Mouse (Mus musculus) lung, adult 2 months (tissue): ENCODE results near the gene Caskin2. TPM values are rescaled to one million over a fixed set of nuclear protein-coding genes. Genes with fewer than 3 reads are reported as not detected.

Experiments used
- DNase-seq: peaks from one replicate; pipeline ENCODE4 v3.0.0; 2022
- H3K4me1 ChIP-seq: fragments of 200-500 bp; 2 replicates; pipeline ENCODE4 v1.6.1; 2011; ENCODE audit warnings: low read length; ENCODE audit not compliant: control insufficient read depth, insufficient read depth
- H3K4me3 ChIP-seq: fragments of 200-500 bp; replicated peaks from 2 replicates; pipeline ENCODE3; 2011; ENCODE audit warnings: low read depth, mild to moderate bottlenecking, control low read depth, low read length; ENCODE audit errors: extremely low read depth
- CTCF ChIP-seq: fragments of 200-500 bp; IDR thresholded peaks from 2 replicates; pipeline ENCODE4 v1.5.1; 2011; ENCODE audit warnings: mild to moderate bottlenecking, low read length, control low read depth; ENCODE audit not compliant: insufficient read depth
- POLR2A ChIP-seq: fragments of 200-500 bp; IDR thresholded peaks from 2 replicates; pipeline ENCODE4 v1.6.1; 2011; ENCODE audit warnings: low read depth, mild to moderate bottlenecking, control low read depth, low read length, borderline replicate concordance; ENCODE audit errors: extremely low read depth
- WGBS: fragments of 180-500 bp; shearing (Covaris S2); methylation state at CpG from one replicate; pipeline ENCODE4 v1.1.7; 2018; 5-methylcytosine and 5-hydroxymethylcytosine counted together
- polyA plus RNA-seq: library from polyadenylated mRNA; depleted of rRNA; stranded (reverse); fragments of >200 nt; gene quantifications from 2 replicates; pipeline ENCODE4 v1.2.3, GENCODE M21; 2012

Gene Caskin2
- polyA plus RNA-seq, 1 experiment: 105 TPM

DNA sequence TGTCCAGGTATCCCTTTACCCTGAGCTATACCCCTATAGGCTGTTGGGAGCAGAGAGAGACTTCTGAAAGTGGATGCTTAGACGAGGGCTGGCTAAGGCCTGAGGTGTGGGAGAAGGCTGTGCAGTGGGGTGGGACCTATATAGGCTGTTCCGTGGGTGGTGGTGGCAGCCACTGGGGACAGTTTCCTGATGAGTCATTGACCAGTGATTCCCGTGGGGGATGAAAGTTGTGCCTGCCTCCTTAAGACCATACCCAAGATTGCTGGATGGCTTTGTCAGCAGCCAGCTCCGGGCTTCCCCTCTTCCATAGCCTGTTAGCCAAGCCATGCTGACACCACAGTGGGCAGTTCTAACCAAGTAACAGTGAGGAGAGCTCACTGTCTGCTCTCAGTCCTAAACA lies 7.6 kb upstream of the Caskin2 start:
- no peaks in the 10 kb centered on the region; the same call in 1 of the 2 replicates for H3K4me1 ChIP-seq
- DNase-seq: no peak
- TF ChIP-seq CTCF: no peak
- H3K4me3 ChIP-seq: no peak overlapping the region
- WGBS: 61% methylated on average over 4 of the region's 4 CpGs

DNA sequence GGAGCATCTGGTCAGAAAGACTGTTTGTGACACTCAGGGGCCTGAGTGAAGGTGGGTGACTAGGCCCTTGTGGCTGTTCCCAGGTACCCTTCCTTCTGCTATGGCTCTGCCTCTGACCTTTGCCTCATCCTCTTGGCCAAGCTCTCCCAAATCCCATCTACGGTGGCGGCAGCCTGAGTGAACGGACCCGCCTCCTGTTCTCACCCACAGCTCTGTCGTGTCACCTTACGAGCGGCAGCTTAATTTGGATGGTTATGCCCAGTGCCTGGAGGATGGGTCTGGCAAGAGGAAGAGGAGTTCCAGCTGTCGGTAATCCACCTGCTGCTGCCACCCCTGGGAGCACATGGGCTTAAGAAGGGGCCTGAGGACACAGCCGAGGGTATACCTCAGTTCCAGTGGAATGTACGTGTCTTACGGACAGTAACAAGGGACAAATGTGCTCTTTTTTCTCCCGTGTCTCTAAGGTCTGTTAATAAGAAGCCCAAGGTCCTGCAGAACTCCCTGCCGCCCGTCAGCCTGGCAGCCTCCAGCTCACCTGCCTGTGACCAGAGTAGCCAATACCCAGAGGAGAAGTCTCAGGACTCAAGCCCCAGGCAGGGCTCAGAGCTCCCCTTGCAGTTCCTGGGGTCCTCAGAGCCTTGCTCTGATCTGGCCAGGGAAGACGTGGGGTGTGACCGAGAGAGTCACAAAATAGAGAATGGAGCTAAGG lies 6.6 kb upstream of the Caskin2 start:
- peaks cover 2% of the 10 kb centered on the region; the same call in 1 of the 2 replicates for H3K4me1 ChIP-seq
- DNase-seq: no peak
- WGBS: 91% methylated on average over 16 of the region's 16 CpGs
- H3K4me3 ChIP-seq: no peak overlapping the region
- TF ChIP-seq CTCF: no peak

DNA sequence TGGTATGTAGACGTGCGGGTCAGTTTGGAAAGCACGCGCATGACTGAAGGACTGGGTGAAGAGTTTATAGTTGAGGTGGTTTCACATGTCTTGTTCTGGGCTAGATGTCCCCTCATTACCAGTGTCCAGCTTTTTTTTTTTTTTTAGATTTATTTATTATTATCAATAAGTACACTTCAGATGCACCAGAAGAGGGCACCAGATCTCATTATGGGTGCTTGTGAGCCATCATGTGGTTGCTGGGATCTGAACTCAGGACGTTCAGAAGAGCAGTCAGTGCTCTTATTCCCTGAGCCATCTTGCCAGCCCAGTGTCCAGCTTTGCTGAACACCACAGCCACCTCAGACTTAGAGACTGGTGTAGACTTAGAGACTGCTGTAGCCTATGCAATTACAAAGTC lies 3.9 kb upstream of the Caskin2 start:
- no peak overlapping the region for H3K4me3 ChIP-seq
- no peak for TF ChIP-seq POLR2A
- no peak for TF ChIP-seq CTCF
- 81% methylated on average over 5 of the region's 5 CpGs for WGBS
- no peak for DNase-seq
- H3K4me1 ChIP-seq: peaks cover 6% of the 10 kb centered on the region; the same call in 1 of the 2 replicates

DNA sequence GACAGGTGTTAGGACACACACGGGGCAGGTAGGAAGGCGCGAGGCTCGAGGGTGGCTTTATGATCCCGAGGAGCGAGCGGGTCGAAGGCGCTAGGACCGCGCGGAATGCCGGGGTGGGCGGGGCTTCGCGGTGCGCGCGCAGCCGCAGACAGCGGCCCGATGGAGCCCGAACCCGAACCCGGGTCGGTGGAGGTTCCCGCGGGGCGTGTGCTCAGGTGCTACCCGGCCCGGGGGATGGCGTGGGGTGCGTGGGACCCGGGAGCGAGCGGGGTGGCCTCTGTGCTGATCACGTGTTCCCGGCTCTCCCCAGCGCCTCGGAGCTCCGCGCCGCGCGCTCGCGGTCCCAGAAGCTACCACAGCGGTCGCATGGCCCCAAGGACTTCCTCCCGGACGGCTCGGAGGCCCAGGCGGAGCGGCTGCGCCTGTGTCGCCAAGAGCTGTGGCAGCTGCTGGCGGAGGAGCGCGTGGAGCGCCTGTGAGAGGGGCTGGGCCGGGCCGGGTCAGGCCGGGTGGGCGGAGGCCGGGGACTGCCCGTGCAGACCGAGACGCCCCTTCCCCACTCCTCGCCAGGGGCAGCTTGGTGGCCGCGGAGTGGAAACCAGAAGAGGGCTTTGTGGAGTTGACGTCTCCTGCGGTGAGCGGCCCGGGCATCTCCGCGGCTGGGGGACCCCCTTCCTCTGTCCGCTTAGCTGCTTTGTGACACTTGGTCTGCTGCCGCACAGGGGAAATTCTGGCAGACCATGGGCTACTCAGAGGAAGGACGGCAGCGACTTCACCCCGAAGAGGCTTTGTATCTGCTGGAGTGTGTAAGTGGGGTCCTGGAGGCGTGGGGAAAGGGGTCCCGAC lies 1.4 kb upstream of the Caskin2 start, which contains the start of gene Tsen54:
Gene Tsen54 (plus strand): TSS at position 120 of the 846 bp plus-strand sequence.
- TF ChIP-seq POLR2A (no peak), CTCF (no peak)
- peaks cover 6% of the 10 kb centered on the region; the same call in 1 of the 2 replicates for H3K4me1 ChIP-seq

DNA sequence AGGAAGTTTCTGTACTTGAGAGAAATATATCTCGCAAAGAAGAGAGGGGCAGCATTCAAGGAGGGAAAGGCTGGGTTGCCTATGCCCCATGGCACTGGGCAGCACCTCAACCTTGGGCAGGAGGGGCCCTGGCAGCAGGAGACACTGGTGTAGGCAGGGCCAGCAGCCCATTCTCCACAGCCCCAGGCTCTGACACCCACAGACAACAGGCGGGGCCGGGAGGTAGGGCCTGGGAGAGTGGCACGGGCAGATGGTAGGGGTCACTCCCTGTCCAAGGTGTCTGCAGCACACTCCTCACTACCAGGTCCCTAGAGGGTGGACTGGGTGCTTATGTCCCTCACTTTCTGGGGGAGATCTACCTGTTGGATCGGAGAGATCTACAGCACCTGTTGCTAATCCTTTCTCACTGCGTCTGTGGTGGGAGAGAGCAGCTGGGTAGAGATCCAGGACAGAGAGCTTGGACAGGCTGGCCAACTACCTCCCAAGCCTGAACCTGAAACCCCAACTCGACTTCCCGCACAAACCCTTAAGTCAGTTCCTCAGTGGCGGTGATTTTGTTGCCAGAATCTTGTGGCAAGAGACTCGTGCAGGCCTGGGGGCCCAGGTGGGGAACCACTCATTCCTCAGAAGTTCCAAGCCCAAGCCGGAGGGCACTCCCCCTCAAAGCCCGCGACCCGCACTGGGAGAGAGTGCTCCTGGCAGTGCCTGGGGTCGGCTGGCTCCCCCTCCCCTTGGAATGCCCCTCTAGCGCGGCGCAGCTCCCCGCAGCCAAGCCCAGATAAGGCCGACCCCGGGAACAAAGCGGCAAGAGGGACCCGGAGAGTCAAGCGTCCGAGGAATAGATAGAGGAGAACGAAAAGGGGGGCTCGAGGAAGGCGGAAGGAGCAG lies 662 bp downstream of the Caskin2 start:
- DNase-seq: peak; percentile 55
- TF ChIP-seq POLR2A: peak; percentile 35; the same call in 1 of the 2 replicates
- TF ChIP-seq CTCF: no peak
- 2% methylated on average over 28 of the region's 28 CpGs for WGBS
- Histone ChIP-seq H3K4me3 (peak overlapping the region; percentile 82), H3K4me1 (peaks cover 16% of the 10 kb centered on the region)

More for the DNA sequence above, 1.4 kb upstream of the Caskin2 start, which contains the start of gene Tsen54:
- H3K4me3 ChIP-seq: peak within 1 kb of the TSS; percentile 79
- DNase-seq: peak; percentile 91
- WGBS: 2% methylated on average over 84 of the region's 84 CpGs

DNA sequence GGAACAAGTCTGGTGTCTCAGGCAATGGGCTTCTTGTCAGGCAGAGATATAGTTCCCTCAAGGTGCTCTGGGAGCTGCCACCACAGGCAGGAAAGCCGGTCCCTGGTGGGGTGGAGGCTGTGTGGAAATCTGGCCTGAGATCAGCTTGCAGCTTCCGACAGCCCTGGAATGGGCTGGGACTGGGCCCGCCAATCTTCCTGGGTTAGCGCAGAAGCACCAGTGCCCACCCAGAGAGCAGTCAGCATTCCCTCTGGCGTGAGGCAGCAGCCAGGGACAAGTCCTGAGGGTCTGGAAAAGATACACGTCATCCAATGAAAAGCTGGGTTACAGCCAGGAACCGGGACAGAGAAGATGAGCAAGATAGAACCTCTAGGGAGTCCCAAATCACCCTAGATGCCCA lies 1.3 kb downstream of the Caskin2 start:
- Histone ChIP-seq H3K4me1 (peaks cover 19% of the 10 kb centered on the region), H3K4me3 (peak overlapping the region; percentile 82)
- TF ChIP-seq POLR2A: peak; percentile 82; the same call in 1 of the 2 replicates
- TF ChIP-seq CTCF: no peak
- DNase-seq: peak; percentile 64
- 17% methylated on average over 7 of the region's 7 CpGs for WGBS

DNA sequence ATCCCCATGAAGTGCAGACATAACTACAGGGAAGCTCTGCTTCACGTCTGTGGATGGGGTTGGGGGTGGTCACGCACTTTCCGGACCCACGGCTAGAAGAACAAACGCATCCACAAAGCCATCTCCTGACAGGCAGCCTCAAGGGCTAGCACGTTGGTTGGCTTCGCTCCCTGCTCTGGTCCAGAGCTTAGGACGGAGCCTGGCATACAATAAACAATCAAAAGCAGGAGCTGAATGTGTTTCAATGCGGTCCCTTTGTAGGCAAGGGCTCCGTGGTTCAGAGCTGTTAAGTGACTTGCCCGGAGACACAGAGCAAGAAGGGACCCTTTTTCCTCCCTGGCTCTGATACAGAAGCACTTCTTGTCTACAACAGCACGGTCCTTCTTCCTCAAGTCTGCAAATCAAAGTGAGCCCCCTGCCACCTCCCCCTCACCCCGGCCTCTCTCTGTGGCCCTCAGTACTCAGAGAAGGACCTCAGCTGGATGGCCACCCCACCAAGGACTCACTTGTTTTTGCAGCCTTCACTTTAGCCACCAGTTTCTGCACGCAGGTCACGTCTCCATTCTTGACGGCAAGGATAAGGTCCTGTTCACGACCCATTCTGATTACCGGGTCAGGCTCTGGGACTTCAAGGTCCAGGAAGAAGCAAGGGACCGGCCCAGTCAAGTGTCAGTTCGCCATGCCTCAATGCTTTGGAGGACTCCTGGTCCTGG lies 1.9 kb downstream of the Caskin2 start:
- peak overlapping the region; percentile 82 for H3K4me3 ChIP-seq
- TF ChIP-seq CTCF (no peak), POLR2A (no peak)

DNA sequence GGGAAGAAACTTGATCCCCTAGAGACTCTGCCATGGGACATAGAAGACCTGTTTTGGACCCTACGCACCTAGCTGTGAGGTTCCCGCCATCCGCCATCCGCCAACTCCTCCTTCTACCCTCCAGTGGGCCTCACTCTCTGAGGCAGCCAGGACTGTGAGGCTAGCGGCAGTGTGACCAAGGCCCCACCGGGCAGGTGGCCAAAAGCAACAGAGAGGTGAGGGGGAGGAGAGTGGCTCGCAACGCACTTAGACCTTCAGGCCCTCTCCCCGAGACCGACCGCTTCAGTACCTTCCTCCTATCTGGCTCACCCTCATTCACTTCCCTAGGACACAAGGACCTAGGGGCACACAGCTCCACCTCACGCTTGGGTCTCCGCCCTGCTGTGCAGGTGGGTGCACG lies 3.1 kb downstream of the Caskin2 start:
- DNase-seq: peak; percentile 58

More for the DNA sequence above, 1.9 kb downstream of the Caskin2 start:
- H3K4me1 ChIP-seq: peaks cover 22% of the 10 kb centered on the region
- 46% methylated on average over 20 of the region's 20 CpGs for WGBS
- DNase-seq: no peak

DNA sequence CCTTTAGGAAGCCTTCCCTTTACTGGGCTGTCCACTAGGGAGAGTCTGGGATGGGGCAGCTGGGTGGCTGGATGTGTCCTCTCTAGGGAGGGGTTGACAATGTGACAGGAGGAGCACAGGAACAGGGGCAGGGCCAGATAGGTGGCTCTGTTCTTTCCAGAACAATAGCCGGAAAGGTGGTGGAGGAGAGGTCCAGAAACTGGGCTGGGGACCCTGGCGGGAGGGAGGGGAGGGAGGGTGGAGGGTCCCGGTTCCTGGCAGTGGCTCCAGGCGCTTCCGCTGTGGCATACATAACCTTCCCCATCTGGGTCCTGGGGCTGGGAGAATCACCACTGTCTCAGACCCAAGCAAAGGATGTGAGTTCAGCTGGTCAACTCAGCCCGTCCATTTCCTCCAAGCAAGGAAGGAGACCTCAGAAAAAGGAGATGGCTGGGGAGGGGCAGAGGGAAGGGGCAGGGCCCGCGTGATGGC lies 4.1 kb downstream of the Caskin2 start:
- TF ChIP-seq CTCF: peak; percentile 17; the same call in 1 of the 2 replicates
- peak; percentile 48; the same call in 1 of the 2 replicates for TF ChIP-seq POLR2A
- H3K4me3 ChIP-seq: peak overlapping the region; percentile 45
- DNase-seq: no peak
- 41% methylated on average over 8 of the region's 8 CpGs for WGBS
- peaks cover 23% of the 10 kb centered on the region for H3K4me1 ChIP-seq

More for the DNA sequence above, 3.1 kb downstream of the Caskin2 start:
- TF ChIP-seq POLR2A: no peak
- TF ChIP-seq CTCF: no peak
- peak overlapping the region; percentile 82 for H3K4me3 ChIP-seq
- WGBS: 25% methylated on average over 14 of the region's 14 CpGs
- peaks cover 26% of the 10 kb centered on the region for H3K4me1 ChIP-seq
